Mouse (Mus musculus): ENCODE measurements around the gene Mn1. TPM values are rescaled to one million over a fixed set of nuclear protein-coding genes. Genes with fewer than 3 reads are reported as not detected.

Gene Mn1
- total and polyA plus RNA-seq, 3 experiments = not detected

DNA sequence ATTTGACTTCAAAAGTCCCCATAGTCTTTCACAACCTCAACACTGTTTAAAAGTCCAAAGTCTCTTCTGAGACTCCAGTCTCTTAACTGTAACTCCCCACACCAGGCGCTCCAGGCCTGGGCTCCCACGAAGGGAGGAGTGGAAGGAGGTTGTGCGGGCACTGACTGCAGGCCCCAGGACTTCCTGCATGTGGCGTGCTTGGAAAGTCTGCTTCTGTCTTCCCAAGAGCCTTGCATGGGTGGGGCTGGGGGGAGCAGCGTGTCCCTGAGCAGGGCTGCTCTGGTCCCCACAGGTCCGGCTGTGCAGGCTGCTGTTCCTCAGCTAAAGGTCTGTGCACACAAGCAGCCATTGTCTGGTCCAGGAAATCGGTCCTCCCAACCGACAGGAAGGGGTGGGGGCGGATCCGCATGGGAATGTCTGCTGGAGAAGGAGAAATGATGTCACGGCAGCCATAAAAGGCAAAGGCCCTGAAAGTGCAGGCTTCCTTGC is 48.7 kb downstream of the Mn1 start:
- no peak overlapping the region for H3K27ac ChIP-seq (ENCODE audit: control insufficient read depth, low read depth, low read length)
- no peak overlapping the region for H3K4me3 ChIP-seq (ENCODE audit: control insufficient read depth in 1 of 2, insufficient read depth in 1 of 2, low read depth in 2 of 2, low read length in 2 of 2)
- H3K36me3 ChIP-seq (ENCODE audit: control insufficient read depth in 1 of 2, insufficient read depth in 2 of 2, low read length in 2 of 2) = no peaks in the 10 kb centered on the region
- no peak overlapping the region for H3K9ac ChIP-seq (ENCODE audit: control insufficient read depth, low read depth, low read length, poor library complexity, severe bottlenecking)
- no peaks in the 10 kb centered on the region for H3K9me3 ChIP-seq (replicated peaks; ENCODE audit: insufficient read depth, low read length)
- H3K27me3 ChIP-seq (ENCODE audit: control insufficient read depth in 1 of 2, insufficient read depth in 2 of 2, low read length in 2 of 2) = no peaks in the 10 kb centered on the region
- TF ChIP-seq POLR2A (IDR thresholded peaks at IDR 0.05; ENCODE audit: control insufficient read depth in 1 of 2, insufficient read depth in 1 of 2, low read depth in 1 of 2, low read length in 2 of 2, poor library complexity in 1 of 2) = no peak
- TF ChIP-seq UBTF (IDR thresholded peaks at IDR 0.05; ENCODE audit: borderline replicate concordance, insufficient read depth, low read depth, low read length) = no peak
- TF ChIP-seq KAT2A (conservative IDR thresholded peaks at IDR 0.05; ENCODE audit: low read depth, low read length) = no peak
- TF ChIP-seq ZMIZ1 (IDR thresholded peaks at IDR 0.05; ENCODE audit: low read depth, low read length) = no peak
- TF ChIP-seq MXI1 (IDR thresholded peaks at IDR 0.05; ENCODE audit: low read depth, low read length) = no peak
- no peak for TF ChIP-seq MEF2A (IDR thresholded peaks at IDR 0.05; ENCODE audit: extremely low read depth, insufficient replicate concordance, low read depth, low read length, poor library complexity, severe bottlenecking)
- TF ChIP-seq SMC3 (IDR thresholded peaks at IDR 0.05; ENCODE audit: low read depth, low read length) = no peak
- TF ChIP-seq GABPA (IDR thresholded peaks at IDR 0.05; ENCODE audit: low read depth, low read length) = no peak
- no peak for TF ChIP-seq ZKSCAN1 (IDR thresholded peaks at IDR 0.05; ENCODE audit: low read depth, low read length)
- TF ChIP-seq TAL1 (IDR thresholded peaks at IDR 0.05; ENCODE audit: low read length) = no peak
- TF ChIP-seq POLR2AphosphoS5 (IDR thresholded peaks at IDR 0.05; ENCODE audit: borderline replicate concordance, low read depth, low read length) = no peak
- no peak for TF ChIP-seq USF2 (IDR thresholded peaks at IDR 0.05; ENCODE audit: borderline replicate concordance in 1 of 2, insufficient read depth in 1 of 2, low read depth in 1 of 2, low read length in 2 of 2)
- no peak for TF ChIP-seq MAFK (IDR thresholded peaks at IDR 0.05; ENCODE audit: borderline replicate concordance, low read depth, low read length)
- TF ChIP-seq USF1 (IDR thresholded peaks at IDR 0.05; ENCODE audit: low read depth, low read length) = no peak
- no peak for TF ChIP-seq MAX (IDR thresholded peaks at IDR 0.05; ENCODE audit: low read length)
- no peak for TF ChIP-seq EP300 (IDR thresholded peaks at IDR 0.05; ENCODE audit: low read depth in 1 of 2, low read length in 2 of 2)
- TF ChIP-seq RCOR1 (IDR thresholded peaks at IDR 0.05; ENCODE audit: low read depth, low read length) = no peak
- H3K79me2 ChIP-seq (ENCODE audit: control insufficient read depth, insufficient read depth, low read length, poor library complexity) = no peaks in the 10 kb centered on the region
- H3K4me1 ChIP-seq (ENCODE audit: control insufficient read depth in 1 of 2, insufficient read depth in 2 of 2, low read length in 2 of 2) = no peaks in the 10 kb centered on the region
- no peak for DNase-seq (ENCODE audit: low read depth, low spot score)

DNA sequence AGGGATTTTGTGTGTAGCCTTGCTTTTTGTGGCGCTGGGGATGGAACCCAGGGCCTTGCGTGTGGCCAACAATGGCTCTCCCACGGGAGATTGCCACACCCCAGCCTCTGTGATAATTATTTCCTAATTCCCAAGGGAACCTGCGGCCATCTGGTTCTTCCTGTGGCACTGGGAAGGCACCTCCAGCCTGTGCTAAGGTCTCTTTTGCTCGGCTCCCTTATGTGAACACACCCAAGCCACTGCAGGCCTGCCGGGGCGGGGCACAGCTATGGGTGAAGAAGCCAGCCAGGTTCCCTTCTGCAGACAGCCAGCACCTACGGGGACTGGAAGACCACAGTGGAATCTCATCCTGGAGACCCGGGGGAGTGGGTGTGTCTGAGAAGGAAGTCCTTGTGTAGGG is 49.3 kb downstream of the Mn1 start:
- Histone ChIP-seq H3K36me3 (ENCODE audit: control insufficient read depth in 1 of 2, insufficient read depth in 2 of 2, low read length in 2 of 2) (no peaks in the 10 kb centered on the region), H3K27me3 (ENCODE audit: control insufficient read depth in 1 of 2, insufficient read depth in 2 of 2, low read length in 2 of 2) (no peaks in the 10 kb centered on the region), H3K9ac (ENCODE audit: control insufficient read depth, low read depth, low read length, poor library complexity, severe bottlenecking) (no peak overlapping the region), H3K4me1 (ENCODE audit: control insufficient read depth in 1 of 2, insufficient read depth in 2 of 2, low read length in 2 of 2) (no peaks in the 10 kb centered on the region), H3K79me2 (ENCODE audit: control insufficient read depth, insufficient read depth, low read length, poor library complexity) (no peaks in the 10 kb centered on the region), H3K4me3 (ENCODE audit: control insufficient read depth in 1 of 2, insufficient read depth in 1 of 2, low read depth in 2 of 2, low read length in 2 of 2) (no peak overlapping the region), H3K9me3 (replicated peaks; ENCODE audit: insufficient read depth, low read length) (no peaks in the 10 kb centered on the region), H3K27ac (ENCODE audit: control insufficient read depth, low read depth, low read length) (no peak overlapping the region)
- TF ChIP-seq TBP (IDR thresholded peaks at IDR 0.05; ENCODE audit: low read depth, low read length) = no peak
- TF ChIP-seq MAFK (IDR thresholded peaks at IDR 0.05; ENCODE audit: borderline replicate concordance, low read depth, low read length) = no peak
- no peak for TF ChIP-seq SIN3A (IDR thresholded peaks at IDR 0.05; ENCODE audit: low read length)
- TF ChIP-seq MAX (IDR thresholded peaks at IDR 0.05; ENCODE audit: low read length) = no peak
- no peak for TF ChIP-seq MEF2A (IDR thresholded peaks at IDR 0.05; ENCODE audit: extremely low read depth, insufficient replicate concordance, low read depth, low read length, poor library complexity, severe bottlenecking)
- no peak for TF ChIP-seq E2F4 (IDR thresholded peaks at IDR 0.05; ENCODE audit: borderline replicate concordance, low read depth, low read length)
- TF ChIP-seq USF1 (IDR thresholded peaks at IDR 0.05; ENCODE audit: low read depth, low read length) = no peak
- TF ChIP-seq MAZ (IDR thresholded peaks at IDR 0.05; ENCODE audit: low read depth, low read length) = no peak
- TF ChIP-seq HCFC1 (IDR thresholded peaks at IDR 0.05; ENCODE audit: low read depth, low read length) = no peak
- no peak for TF ChIP-seq ELF1 (IDR thresholded peaks at IDR 0.05; ENCODE audit: low read depth, low read length)
- no peak for TF ChIP-seq RCOR1 (IDR thresholded peaks at IDR 0.05; ENCODE audit: low read depth, low read length)
- TF ChIP-seq RAD21 (IDR thresholded peaks at IDR 0.05; ENCODE audit: low read depth, low read length) = no peak
- no peak for TF ChIP-seq TCF12 (IDR thresholded peaks at IDR 0.05; ENCODE audit: low read depth, low read length)
- no peak for TF ChIP-seq CHD1 (IDR thresholded peaks at IDR 0.05; ENCODE audit: low read depth, low read length)
- no peak for TF ChIP-seq EP300 (IDR thresholded peaks at IDR 0.05; ENCODE audit: low read depth in 1 of 2, low read length in 2 of 2)
- no peak for TF ChIP-seq UBTF (IDR thresholded peaks at IDR 0.05; ENCODE audit: borderline replicate concordance, insufficient read depth, low read depth, low read length)
- no peak for TF ChIP-seq POLR2A (IDR thresholded peaks at IDR 0.05; ENCODE audit: control insufficient read depth in 1 of 2, insufficient read depth in 1 of 2, low read depth in 1 of 2, low read length in 2 of 2, poor library complexity in 1 of 2)
- no peak for TF ChIP-seq ZMIZ1 (IDR thresholded peaks at IDR 0.05; ENCODE audit: low read depth, low read length)
- DNase-seq (ENCODE audit: low read depth, low spot score) = no peak

Data from MEL (cell line).